Mouse (Mus musculus): Measurements from ENCODE around the gene Otog.

The Otog gene

GRCm38 (mm10) chr7:46240696-46241095 is at the start of gene Otog:
Gene Otog (plus strand): TSS chr7:46240987.
- no peak for DNase-seq

GRCm38 (mm10) chr7:46195356-46195755 is 45.4 kb upstream of the Otog start:
- DNase-seq = no peak

DNA sequence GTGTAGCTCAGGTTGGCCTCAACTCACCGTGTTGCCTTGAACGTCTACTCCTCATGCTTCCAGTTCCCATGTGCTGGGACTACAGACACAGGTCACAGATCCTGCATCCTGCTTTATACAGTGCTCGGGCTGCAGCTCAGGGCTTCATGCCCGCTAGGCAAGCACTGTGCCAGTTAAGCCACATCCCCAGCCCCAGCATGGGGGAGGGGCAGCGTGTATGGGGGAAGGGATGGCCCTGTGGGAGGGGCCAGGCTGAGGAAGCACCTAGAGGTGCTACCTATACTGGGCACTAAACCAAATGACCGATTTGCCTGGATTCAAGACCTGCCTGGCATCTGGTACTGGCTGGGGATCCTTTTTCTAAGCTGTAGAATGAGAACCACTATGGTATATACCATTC is 40.8 kb upstream of the Otog start:
- DNase-seq = no peak

DNA sequence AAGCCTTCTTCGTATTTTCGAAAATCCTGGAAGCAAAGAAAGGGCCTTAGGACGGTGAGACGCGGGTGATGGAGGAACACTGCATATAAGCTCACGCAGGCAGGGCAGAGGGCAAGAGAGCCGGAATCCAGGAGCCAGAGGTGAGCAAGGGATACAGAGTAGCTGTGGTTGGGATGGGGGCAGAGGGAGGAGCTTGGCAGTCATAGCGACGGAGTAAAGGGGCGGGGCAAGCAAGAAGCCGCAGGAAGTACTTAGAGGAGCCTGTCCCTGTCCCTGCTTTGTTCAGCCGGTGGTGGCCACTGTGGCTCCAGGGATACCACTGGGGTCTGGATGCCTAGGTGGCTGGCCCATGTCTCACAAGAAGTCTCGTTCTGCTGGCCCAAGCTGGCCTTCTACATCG is 39.1 kb upstream of the Otog start:
- DNase-seq = no peak

DNA sequence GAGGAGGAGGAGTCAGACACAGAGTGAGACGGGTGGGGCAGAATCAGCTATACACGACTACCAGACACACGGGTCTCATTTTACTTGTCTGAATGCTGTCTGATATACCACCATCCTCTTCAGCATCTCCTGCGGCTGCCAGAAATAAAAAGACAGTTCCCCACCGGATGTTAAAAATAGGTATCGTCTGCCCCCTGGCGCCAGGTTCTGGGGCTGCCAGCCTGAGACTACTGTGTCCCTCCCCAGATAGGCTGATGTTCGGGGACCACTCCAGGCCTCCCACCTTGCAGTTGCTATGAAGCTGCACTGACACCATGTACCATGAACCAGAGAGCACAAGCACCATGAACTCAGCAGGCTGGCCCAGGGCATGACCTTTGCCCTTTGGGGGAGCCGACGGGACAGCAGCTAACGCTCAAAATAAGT is 36.7 kb upstream of the Otog start:
- peak in 1 of 2 experiments; percentile 21 for DNase-seq

GRCm38 (mm10) chr7:46204775-46205174 is 36.0 kb upstream of the Otog start:
- no peak for DNase-seq

- DNase-seq = no peak
These were observed 32.7 kb upstream of the Otog start for GRCm38 (mm10) chr7:46208131-46208530.

GRCm38 (mm10) chr7:46210276-46210675 is 30.5 kb upstream of the Otog start:
- no peak for DNase-seq

DNA sequence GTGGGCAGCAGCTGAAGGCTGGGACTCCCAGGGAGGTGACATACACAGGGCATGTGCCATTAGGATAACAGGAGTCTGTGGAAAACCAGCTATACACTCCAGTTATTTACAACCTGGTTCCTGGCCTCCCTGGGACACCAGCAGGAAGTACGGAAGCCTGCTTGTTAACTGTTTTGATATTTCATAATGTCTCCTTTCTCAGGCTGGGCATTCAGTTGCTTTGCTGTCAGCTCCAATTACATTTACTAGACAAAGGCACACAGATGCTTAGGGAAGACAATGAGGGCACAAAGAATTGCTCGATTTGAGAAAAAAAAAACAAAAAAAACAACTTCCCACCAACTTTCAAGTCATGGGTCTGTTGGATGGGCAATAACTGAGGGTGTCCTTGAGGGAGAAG is 24.3 kb upstream of the Otog start:
- no peak for DNase-seq

- peak; percentile 25 to 58 for DNase-seq
These were observed 22.4 kb upstream of the Otog start for GRCm38 (mm10) chr7:46218415-46218814.

GRCm38 (mm10) chr7:46220591-46221129 is 20.1 kb upstream of the Otog start:
- DNase-seq = no peak

- peak; percentile 56 to 74 for DNase-seq
These were observed 14.5 kb upstream of the Otog start for GRCm38 (mm10) chr7:46226253-46226652.

DNA sequence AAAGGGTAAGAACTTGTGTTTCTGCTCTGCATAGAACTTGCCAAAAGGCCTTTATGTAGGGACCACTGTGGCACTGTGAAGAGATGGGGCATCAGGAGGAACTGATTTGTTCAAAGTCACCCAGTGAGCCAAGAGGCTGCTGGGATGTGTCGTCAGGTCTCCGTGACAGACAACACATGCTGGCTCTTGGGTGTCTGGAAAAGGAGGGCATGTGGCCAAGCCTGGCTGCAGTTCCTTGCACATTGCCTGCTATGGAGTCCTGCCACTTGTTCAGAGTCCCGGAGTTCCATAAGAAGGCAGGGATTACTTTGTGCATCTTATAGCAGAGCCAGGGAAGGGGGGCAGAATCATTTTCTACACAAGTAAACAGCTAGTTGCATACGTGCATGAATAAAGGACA is 13.9 kb upstream of the Otog start:
- DNase-seq = no peak

- DNase-seq = no peak
These were observed 4.8 kb upstream of the Otog start for GRCm38 (mm10) chr7:46235948-46236347.

DNA sequence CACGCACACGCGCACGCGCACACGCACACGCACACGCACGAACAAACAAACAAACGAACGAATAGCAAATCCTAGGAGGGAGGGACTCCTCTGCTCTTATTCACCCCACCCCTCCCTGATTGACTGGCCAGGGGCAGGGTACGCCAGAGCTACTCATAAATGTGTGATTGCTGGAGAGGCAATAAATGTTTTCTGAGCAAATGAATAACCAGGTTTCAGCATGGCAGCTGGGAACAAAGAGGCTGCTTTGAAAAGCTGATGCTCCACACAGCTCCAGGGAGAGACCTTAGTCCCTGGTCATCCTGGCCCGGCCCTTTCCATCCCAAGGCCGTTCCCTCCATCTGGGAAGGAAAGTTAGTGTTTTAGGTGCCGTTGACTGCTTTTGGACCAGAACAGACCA is 4.4 kb upstream of the Otog start:
- DNase-seq = peak; percentile 44 to 81

DNA sequence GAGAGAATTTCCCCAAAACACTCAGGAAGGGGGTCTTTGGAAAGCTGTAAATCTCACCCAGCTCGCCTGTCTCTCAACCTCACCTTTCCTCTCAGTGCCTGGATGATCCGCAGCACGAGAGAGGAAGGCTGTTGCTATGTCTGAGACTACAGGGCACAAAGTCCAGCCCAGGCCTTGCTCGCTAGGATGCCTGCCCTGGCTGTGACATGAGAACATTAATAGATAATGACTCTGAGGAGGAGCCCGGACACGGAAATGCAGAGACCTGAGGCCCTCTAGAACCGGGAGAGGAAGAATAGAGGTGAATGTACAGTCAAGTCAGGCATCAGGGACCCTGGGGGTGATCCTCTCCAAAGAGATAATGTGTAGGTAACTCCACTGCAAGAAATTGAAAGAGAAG is 3.6 kb upstream of the Otog start:
- DNase-seq = peak; percentile 71 to 87

GRCm38 (mm10) chr7:46238346-46238745 is 2.4 kb upstream of the Otog start, which contains the start of gene Ush1c:
Gene Ush1c (minus strand): TSS chr7:46238503.
- DNase-seq = peak; percentile 81 to 93

- no peak for DNase-seq
These were observed 696 bp upstream of the Otog start for GRCm38 (mm10) chr7:46240091-46240490.

DNA sequence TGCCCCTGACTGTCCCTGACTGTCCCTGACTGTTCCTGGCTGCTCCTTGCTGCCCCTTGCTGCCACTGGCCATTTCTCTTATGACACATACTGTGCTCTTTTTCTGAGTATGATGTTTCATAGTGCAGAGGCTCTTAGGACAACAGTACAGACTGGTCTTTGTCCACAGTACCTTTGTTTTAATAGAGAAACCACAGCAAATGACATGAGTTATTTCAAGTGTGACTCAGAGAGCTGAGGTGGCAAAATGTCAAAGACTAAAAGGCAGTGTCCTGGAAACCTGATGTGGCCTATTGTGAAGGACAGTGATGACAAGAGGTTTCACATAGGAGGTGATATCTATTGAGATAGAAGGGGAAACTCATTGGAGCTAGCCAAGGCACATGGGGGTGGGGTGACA is 6.1 kb downstream of the Otog start:
- DNase-seq = no peak

DNA sequence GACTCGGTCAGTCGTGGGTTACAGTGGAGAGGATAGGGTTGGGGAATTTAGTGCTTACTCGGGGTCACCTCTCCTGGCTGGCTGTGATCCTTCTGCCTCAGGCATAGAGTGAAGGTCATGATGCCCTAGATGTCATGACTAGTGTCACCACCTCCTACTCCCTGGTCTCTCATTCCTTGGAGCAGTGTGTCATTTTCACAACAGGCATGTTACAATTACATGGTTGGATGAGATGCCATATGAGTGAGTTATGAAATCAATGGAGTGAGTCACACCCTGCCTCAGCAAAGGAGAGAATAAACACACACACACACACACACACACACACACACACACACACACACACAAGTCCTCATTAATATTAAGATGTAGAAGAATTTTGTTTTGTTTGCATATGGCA is 6.8 kb downstream of the Otog start:
- no peak for DNase-seq

- DNase-seq = peak in 1 of 2 experiments; percentile 18
These were observed 11.1 kb downstream of the Otog start for GRCm38 (mm10) chr7:46251841-46252240.

GRCm38 (mm10) chr7:46276156-46276555 is 35.4 kb downstream of the Otog start:
- no peak for DNase-seq

- DNase-seq = peak in 1 of 2 experiments; percentile 78
These were observed 39.2 kb downstream of the Otog start for GRCm38 (mm10) chr7:46279946-46280345.

- DNase-seq = no peak
These were observed 40.1 kb downstream of the Otog start for GRCm38 (mm10) chr7:46280896-46281295.

- no peak for DNase-seq
These were observed 41.5 kb downstream of the Otog start for GRCm38 (mm10) chr7:46282276-46282675.
